Mouse (Mus musculus): Measurements from ENCODE around the gene Cdhr5. TPM values are rescaled to one million over a fixed set of nuclear protein-coding genes. Genes with fewer than 3 reads are reported as not detected.

Cdhr5 gene
- polyA plus RNA-seq, 1 experiment: 145 TPM

- WGBS: 81% methylated on average over 4 of the region's 4 CpGs
- Histone ChIP-seq H3K36me3 (ENCODE audit: control insufficient read depth, insufficient read depth, low read length) (no peaks in the 10 kb centered on the region), H3K27ac (ENCODE audit: insufficient read depth, low read depth, low read length) (no peak overlapping the region), H3K4me3 (ENCODE audit: insufficient read depth, low read depth, low read length) (no peak overlapping the region), H3K4me1 (ENCODE audit: control insufficient read depth, insufficient read depth, low read length) (peaks cover 9% of the 10 kb centered on the region), H3K27me3 (replicated peaks; ENCODE audit: control insufficient read depth, insufficient read depth, low read length) (no peaks in the 10 kb centered on the region)
- TF ChIP-seq CTCF (conservative IDR thresholded peaks at IDR 0.05; ENCODE audit: insufficient read depth, insufficient read length, low read depth, low read length): no peak
- no peak for TF ChIP-seq POLR2A (IDR thresholded peaks at IDR 0.05; ENCODE audit: low read depth, low read length)
- no peak for DNase-seq
Observed at GRCm38 (mm10) chr7:141222696-141223215, 53.8 kb downstream of the Cdhr5 start.

- H3K36me3 ChIP-seq (ENCODE audit: control insufficient read depth, insufficient read depth, low read length): no peaks in the 10 kb centered on the region
- TF ChIP-seq CTCF (conservative IDR thresholded peaks at IDR 0.05; ENCODE audit: insufficient read depth, insufficient read length, low read depth, low read length) (no peak), POLR2A (IDR thresholded peaks at IDR 0.05; ENCODE audit: low read depth, low read length) (no peak)
- no peak for DNase-seq
- peak overlapping the region; percentile 16 for H3K4me3 ChIP-seq (ENCODE audit: insufficient read depth, low read depth, low read length)
- WGBS: 3% methylated on average over 8 of the region's 8 CpGs
- H3K4me1 ChIP-seq (ENCODE audit: control insufficient read depth, insufficient read depth, low read length): peaks cover 9% of the 10 kb centered on the region
- peak overlapping the region; percentile 12; the same call in 1 of the 2 replicates for H3K27ac ChIP-seq (ENCODE audit: insufficient read depth, low read depth, low read length)
- no peaks in the 10 kb centered on the region for H3K27me3 ChIP-seq (replicated peaks; ENCODE audit: control insufficient read depth, insufficient read depth, low read length)
Observed at GRCm38 (mm10) chr7:141222126-141222467, 54.5 kb downstream of the Cdhr5 start.

- WGBS: 15% methylated on average over 44 of the region's 44 CpGs
- DNase-seq: peak; percentile 99
- Histone ChIP-seq H3K36me3 (ENCODE audit: control insufficient read depth, insufficient read depth, low read length) (no peaks in the 10 kb centered on the region), H3K27ac (ENCODE audit: insufficient read depth, low read depth, low read length) (0 out of 2 replicates have a peak overlapping the region, but pooled peaks have one; percentile 12), H3K4me1 (ENCODE audit: control insufficient read depth, insufficient read depth, low read length) (peaks cover 9% of the 10 kb centered on the region), H3K4me3 (ENCODE audit: insufficient read depth, low read depth, low read length) (peak overlapping the region; percentile 16), H3K27me3 (replicated peaks; ENCODE audit: control insufficient read depth, insufficient read depth, low read length) (no peaks in the 10 kb centered on the region)
- TF ChIP-seq CTCF (conservative IDR thresholded peaks at IDR 0.05; ENCODE audit: insufficient read depth, insufficient read length, low read depth, low read length) (no peak), POLR2A (IDR thresholded peaks at IDR 0.05; ENCODE audit: low read depth, low read length) (no peak)
Observed at GRCm38 (mm10) chr7:141221249-141222125, 55.1 kb downstream of the Cdhr5 start.

- Histone ChIP-seq H3K4me3 (ENCODE audit: insufficient read depth, low read depth, low read length) (no peak overlapping the region), H3K4me1 (ENCODE audit: control insufficient read depth, insufficient read depth, low read length) (peaks cover 9% of the 10 kb centered on the region), H3K36me3 (ENCODE audit: control insufficient read depth, insufficient read depth, low read length) (no peaks in the 10 kb centered on the region), H3K27me3 (replicated peaks; ENCODE audit: control insufficient read depth, insufficient read depth, low read length) (no peaks in the 10 kb centered on the region), H3K27ac (ENCODE audit: insufficient read depth, low read depth, low read length) (no peak overlapping the region)
- DNase-seq: no peak
- TF ChIP-seq POLR2A (IDR thresholded peaks at IDR 0.05; ENCODE audit: low read depth, low read length): no peak
- no peak for TF ChIP-seq CTCF (conservative IDR thresholded peaks at IDR 0.05; ENCODE audit: insufficient read depth, insufficient read length, low read depth, low read length)
- 68% methylated on average over 1 of the region's 1 CpGs for WGBS
Observed at GRCm38 (mm10) chr7:141220377-141220776, 56.2 kb downstream of the Cdhr5 start.

GRCm38 (mm10) chr7:141219558-141220099 lies 57.0 kb downstream of the Cdhr5 start:
- TF ChIP-seq CTCF (conservative IDR thresholded peaks at IDR 0.05; ENCODE audit: insufficient read depth, insufficient read length, low read depth, low read length) (no peak), POLR2A (IDR thresholded peaks at IDR 0.05; ENCODE audit: low read depth, low read length) (no peak)
- Histone ChIP-seq H3K27ac (ENCODE audit: insufficient read depth, low read depth, low read length) (no peak overlapping the region), H3K27me3 (replicated peaks; ENCODE audit: control insufficient read depth, insufficient read depth, low read length) (no peaks in the 10 kb centered on the region), H3K4me1 (ENCODE audit: control insufficient read depth, insufficient read depth, low read length) (peaks cover 9% of the 10 kb centered on the region), H3K4me3 (ENCODE audit: insufficient read depth, low read depth, low read length) (no peak overlapping the region), H3K36me3 (ENCODE audit: control insufficient read depth, insufficient read depth, low read length) (no peaks in the 10 kb centered on the region)
- WGBS: 77% methylated on average over 1 of the region's 1 CpGs
- no peak for DNase-seq

Other genes with a start within 250 kb of the Cdhr5 start
- not detected in 2 replicates for gene Gm17387, start 247.7 kb downstream of the Cdhr5 start, polyA plus RNA-seq (2012; rRNA removed)
- gene B4galnt4, start 215.7 kb downstream of the Cdhr5 start, polyA plus RNA-seq (2012; rRNA removed): 0.16 and 0.44 TPM in 2 replicates
- 17.0 and 19.8 TPM in 2 replicates for gene Pkp3, start 198.6 kb downstream of the Cdhr5 start, polyA plus RNA-seq (2012; rRNA removed)
- 102 and 110 TPM in 2 replicates for gene Sigirr, start 176.2 kb downstream of the Cdhr5 start, polyA plus RNA-seq (2012; rRNA removed)
- 5.4 and 7.3 TPM in 2 replicates for gene Ano9, start 159.0 kb downstream of the Cdhr5 start, polyA plus RNA-seq (2012; rRNA removed)
- 65.1 and 71.5 TPM in 2 replicates for gene Ptdss2, start 154.4 kb downstream of the Cdhr5 start, polyA plus RNA-seq (2012; rRNA removed)
- 159 and 190 TPM in 2 replicates for gene Rnh1, start 103.9 kb downstream of the Cdhr5 start, polyA plus RNA-seq (2012; rRNA removed)
- 93.5 and 96.0 TPM in 2 replicates for gene Hras, start 82.8 kb downstream of the Cdhr5 start, polyA plus RNA-seq (2012; rRNA removed)
- gene Lrrc56, start 82.6 kb downstream of the Cdhr5 start, polyA plus RNA-seq (2012; rRNA removed): 9.6 and 13.5 TPM in 2 replicates
- 5.7 and 6.0 TPM in 2 replicates for gene Lmntd2, start 62.7 kb downstream of the Cdhr5 start, polyA plus RNA-seq (2012; rRNA removed)
- gene Rassf7, start 60.9 kb downstream of the Cdhr5 start, polyA plus RNA-seq (2012; rRNA removed): 59.1 and 72.2 TPM in 2 replicates
- gene Phrf1, start 48.0 kb downstream of the Cdhr5 start, polyA plus RNA-seq (2012; rRNA removed): 15.8 and 19.1 TPM in 2 replicates
- 51.6 and 57.5 TPM in 2 replicates for gene Irf7, start 10.3 kb downstream of the Cdhr5 start, polyA plus RNA-seq (2012; rRNA removed)
- gene Sct, start 2.3 kb upstream of the Cdhr5 start, polyA plus RNA-seq (2012; rRNA removed): 2.0 and 2.7 TPM in 2 replicates
- gene Drd4, start 15.2 kb upstream of the Cdhr5 start, polyA plus RNA-seq (2012; rRNA removed): 0.03 TPM in 1 of 2 replicates, not detected in the other
- gene Deaf1, start 50.9 kb upstream of the Cdhr5 start, polyA plus RNA-seq (2012; rRNA removed): 25.4 and 26.8 TPM in 2 replicates
- 53.7 and 61.4 TPM in 2 replicates for gene Tmem80, start 51.0 kb upstream of the Cdhr5 start, polyA plus RNA-seq (2012; rRNA removed)
- 245 and 297 TPM in 2 replicates for gene Eps8l2, start 62.1 kb upstream of the Cdhr5 start, polyA plus RNA-seq (2012; rRNA removed)
- 321 and 366 TPM in 2 replicates for gene Taldo1, start 115.4 kb upstream of the Cdhr5 start, polyA plus RNA-seq (2012; rRNA removed)
- 51.7 and 58.4 TPM in 2 replicates for gene Gatd1, start 137.3 kb upstream of the Cdhr5 start, polyA plus RNA-seq (2012; rRNA removed)
- gene Cend1, start 152.7 kb upstream of the Cdhr5 start, polyA plus RNA-seq (2012; rRNA removed): 0.98 and 1.3 TPM in 2 replicates
- gene Slc25a22, start 161.1 kb upstream of the Cdhr5 start, polyA plus RNA-seq (2012; rRNA removed): 45.5 and 51.0 TPM in 2 replicates
- 4.5 and 5.2 TPM in 2 replicates for gene Pidd1, start 167.2 kb upstream of the Cdhr5 start, polyA plus RNA-seq (2012; rRNA removed)
- gene Rplp2, start 170.6 kb upstream of the Cdhr5 start, polyA plus RNA-seq (2012; rRNA removed): 423 and 734 TPM in 2 replicates
- 350 and 353 TPM in 2 replicates for gene Pnpla2, start 178.4 kb upstream of the Cdhr5 start, polyA plus RNA-seq (2012; rRNA removed)
- 15.3 and 22.2 TPM in 2 replicates for gene Cracr2b, start 184.3 kb upstream of the Cdhr5 start, polyA plus RNA-seq (2012; rRNA removed)
- 274 and 343 TPM in 2 replicates for gene Cd151, start 190.6 kb upstream of the Cdhr5 start, polyA plus RNA-seq (2012; rRNA removed)
- 67.3 and 70.9 TPM in 2 replicates for gene Polr2l, start 198.3 kb upstream of the Cdhr5 start, polyA plus RNA-seq (2012; rRNA removed)
- gene Tspan4, start 198.5 kb upstream of the Cdhr5 start, polyA plus RNA-seq (2012; rRNA removed): 143 and 162 TPM in 2 replicates